Comparison of ENCODE assay signal across 16 mouse cellular contexts in the genomic region with DNA sequence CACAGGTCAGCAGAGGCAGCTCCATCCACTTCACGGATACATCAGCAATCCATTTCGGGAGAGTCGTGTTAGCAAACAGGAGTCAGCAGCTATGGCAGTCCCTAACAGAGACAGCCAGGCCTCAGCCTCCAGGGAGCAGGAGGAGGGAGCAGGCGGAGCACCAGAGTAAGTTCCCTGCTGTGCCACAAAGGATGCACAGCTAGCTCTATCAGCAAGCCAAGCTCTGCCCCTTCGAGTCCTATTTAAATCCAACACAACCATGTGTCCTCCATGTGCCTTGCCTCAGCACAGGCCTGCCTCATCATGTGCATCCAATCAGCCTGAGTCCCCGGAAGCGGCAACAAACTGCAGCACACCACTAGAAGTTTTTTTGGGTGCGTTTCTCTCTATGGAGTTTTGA.
"Had no signal": no experiment of that assay in that cellular context is flagged by ENCODE, and none has a peak within 500 bp of the region (broad histone marks: within the 10 kb centered on the region; RNA-seq: fewer than 3 reads in every experiment).

No protein-coding gene starts in this region.

- DNase-seq: heart, postnatal 10 days; heart, postnatal 14 days; heart, postnatal 36 days; heart, postnatal 4 days; kidney, adult 11 months; kidney, adult 18-20 months; kidney, adult 2 months; kidney, adult 8-10 months; kidney, adult 9 months; kidney, postnatal 10 days; kidney, postnatal 14 days; kidney, postnatal 25 days; kidney, postnatal 36 days; kidney, postnatal 4 days; layer of hippocampus, adult 9-11 months; layer of hippocampus, postnatal 36 days had no signal
